ENCODE assay signal across 14 mouse cellular contexts in genomic region chrX:11594542-11594941, GRCm38 (mm10).
A peak's percentile ranks its signal among the peaks of the same experiment; 100 is the strongest.
DNase-seq lines count a peak whose midpoint lies in the region; ATAC-seq and TF ChIP-seq lines count a peak whose summit lies in the region.
"Had no signal": no experiment of that assay in that cellular context is flagged by ENCODE, and none has a peak within 500 bp of the region (broad histone marks: within the 10 kb centered on the region; RNA-seq: fewer than 3 reads in every experiment).

No protein-coding gene starts in this region.

- peak; percentile 48 to 66 for DNase-seq in cerebellum, postnatal 14 days
- DNase-seq in left cerebral cortex, postnatal 4 days, result peak; percentile 42
- DNase-seq in left cerebral cortex, adult 18-20 months (ENCODE audit: low spot score in 2 of 2), result no peak
- peak; percentile 58 for DNase-seq in adrenal gland, postnatal 25 days
- DNase-seq in lung, postnatal 10 days, result peak; percentile 20
- no peak for DNase-seq in gastrocnemius, adult 2 months
- DNase-seq: retina, postnatal 1 day; spleen, adult 18-20 months had no signal

- intact Hi-C loops in left cerebral cortex, postnatal 4 days (cut with DNase I), result no loop called here
- intact Hi-C loops in gastrocnemius, adult 2 months (cut with DNase I), result no loop called here

- H3K27ac ChIP-seq in gastrocnemius, adult 2 months, result no peak overlapping the region
- H3K27ac ChIP-seq: hindbrain, embryonic 12.5 days; limb, embryonic 12.5 days; midbrain, embryonic 13.5 days had no signal

- no peak for ATAC-seq in cerebellum, adult (ENCODE audit: insufficient number of reproducible peaks, low FRiP score, low TSS enrichment)
- no peak for ATAC-seq in erythroblast, adult 5-6 weeks (replicated peaks; ENCODE audit: low FRiP score, poor library complexity, severe bottlenecking)
- ATAC-seq: intestine, postnatal 0 days; midbrain, embryonic 13.5 days had no signal

- no peak for TF ChIP-seq CTCF in gastrocnemius, adult 2 months (IDR thresholded peaks at IDR 0.05)

- H3K4me3 ChIP-seq in gastrocnemius, adult 2 months, result no peak overlapping the region
- H3K4me3 ChIP-seq: hindbrain, embryonic 12.5 days; limb, embryonic 12.5 days; midbrain, embryonic 13.5 days had no signal

Comparison
In these comparisons a context has a peak if more than half of its experiments do, and no peak if none do; other contexts are left out.
1. DNase-seq: peak in cerebellum, postnatal 14 days (2 of 2), left cerebral cortex, postnatal 4 days (single experiment), adrenal gland, postnatal 25 days (single experiment) and lung, postnatal 10 days (single experiment); none in left cerebral cortex, adult 18-20 months (0 of 2) and gastrocnemius, adult 2 months (single experiment).